Mouse (Mus musculus) ES-Bruce4 (cell line): Measurements from ENCODE around the gene Ppp4r4.

Source experiments
- CTCF ChIP-seq: IDR thresholded peaks from one replicate; pipeline ENCODE4 v1.8.1; 2011; ENCODE audit warnings: low read depth, low read length
- POLR2A ChIP-seq: IDR thresholded peaks from one replicate; pipeline ENCODE4 v1.8.1; 2011; ENCODE audit warnings: low read length; ENCODE audit not compliant: insufficient read depth

DNA sequence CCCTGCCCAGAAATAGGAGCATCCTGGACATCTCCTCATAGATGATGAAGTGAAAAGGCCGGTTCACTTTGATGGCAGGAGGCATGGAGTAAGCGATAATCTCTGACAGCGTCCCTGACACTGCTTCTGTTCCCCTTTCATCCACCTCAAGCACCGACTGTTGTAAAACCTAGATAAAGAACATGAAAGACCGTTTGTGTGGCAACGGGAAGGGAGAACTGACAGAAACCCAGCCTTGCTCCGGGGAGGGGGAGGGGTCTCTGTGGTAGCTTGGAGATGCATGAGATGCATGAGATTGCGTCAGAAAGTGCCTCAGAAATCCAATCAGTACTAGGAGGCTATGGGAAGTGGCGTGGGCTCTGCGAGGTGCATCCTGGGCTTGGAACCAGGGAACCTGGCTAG is 84.8 kb downstream of the Ppp4r4 start:
- TF ChIP-seq POLR2A (no peak), CTCF (no peak)
